Mouse (Mus musculus) hindbrain, embryonic 12.5 days (tissue): ENCODE results near the gene Olfr1120. TPM values are rescaled to one million over a fixed set of nuclear protein-coding genes. Genes with fewer than 3 reads are reported as not detected.
"Not testable (repeated sequence)": the region's sequence is repeated elsewhere in the genome, so short reads cannot be mapped to it uniquely, and the experiment has no call there.

Experiments
- ATAC-seq: fragments of 200-750 bp; cut with Nextera tagmentation; 2 replicates; pipeline ENCODE4 v1.8.0; 2017; ENCODE audit warnings: moderate TSS enrichment; ENCODE audit not compliant: low FRiP score
- H3K27ac ChIP-seq: fragments of 300-500 bp; sonication (generic); 2 replicates; pipeline ENCODE4 v1.5.1; 2016; ENCODE audit warnings: mild to moderate bottlenecking
- H3K27me3 ChIP-seq: fragments of 300-500 bp; sonication (generic); 2 replicates; pipeline ENCODE4 v1.6.1; 2016; ENCODE audit warnings: mild to moderate bottlenecking
- H3K36me3 ChIP-seq: fragments of 300-500 bp; sonication (generic); 2 replicates; pipeline ENCODE4 v1.6.1; 2016; ENCODE audit warnings: mild to moderate bottlenecking
- H3K4me1 ChIP-seq: fragments of 300-500 bp; sonication (generic); 2 replicates; pipeline ENCODE4 v1.6.1; 2016
- H3K4me2 ChIP-seq: fragments of 300-500 bp; sonication (generic); replicated peaks from 2 replicates; pipeline ENCODE4 v1.6.1; 2016; ENCODE audit warnings: mild to moderate bottlenecking
- H3K4me3 ChIP-seq: fragments of 300-500 bp; sonication (generic); 2 replicates; pipeline ENCODE4 v1.5.1; 2016; ENCODE audit warnings: mild to moderate bottlenecking
- H3K9ac ChIP-seq: fragments of 300-500 bp; sonication (generic); 2 replicates; pipeline ENCODE4 v1.6.1; 2016; ENCODE audit warnings: mild to moderate bottlenecking, moderate library complexity
- H3K9me3 ChIP-seq: fragments of 300-500 bp; sonication (generic); replicated peaks from 2 replicates; pipeline ENCODE4 v1.6.1; 2016; ENCODE audit warnings: mild to moderate bottlenecking
- WGBS: fragments of 180-500 bp; shearing (Covaris S2); methylation state at CpG from one replicate; pipeline ENCODE4 v1.1.7; 2016; 5-methylcytosine and 5-hydroxymethylcytosine counted together
- polyA plus RNA-seq: library from polyadenylated mRNA; unstranded; fragments of >200 nt; fragmentation: Nextera tagmentation; extraction: Ambion mirVana; gene quantifications from 2 replicates; pipeline ENCODE4 v1.2.1, GENCODE M21; 2016

Olfr1120 gene
- polyA plus RNA-seq: not detected in 2 replicates

- WGBS: 65% methylated on average over 2 of the region's 2 CpGs
- Histone ChIP-seq H3K4me1 (no peaks in the 10 kb centered on the region), H3K36me3 (no peaks in the 10 kb centered on the region), H3K4me2 (no peak within 1 kb of the TSS), H3K9ac (no peak within 1 kb of the TSS), H3K4me3 (no peak within 1 kb of the TSS), H3K9me3 (no peaks in the 10 kb centered on the region), H3K27ac (no peak within 1 kb of the TSS), H3K27me3 (no peaks in the 10 kb centered on the region)
- ATAC-seq: no peak
These were observed at the start of gene Olfr1120 for GRCm38 (mm10) chr2:87354515-87354914. Gene Olfr1120, plus strand, starts transcription at chr2:87354815.

GRCm38 (mm10) chr2:87307281-87307680, 47.3 kb upstream of the Olfr1120 start, which contains the start of gene Olfr1118:
Gene Olfr1118, plus strand, starts transcription at chr2:87307581.
- Histone ChIP-seq H3K4me1 (no peaks in the 10 kb centered on the region), H3K9ac (no peak within 1 kb of the TSS), H3K4me2 (no peak within 1 kb of the TSS), H3K27ac (no peak within 1 kb of the TSS), H3K9me3 (no peaks in the 10 kb centered on the region), H3K4me3 (no peak within 1 kb of the TSS), H3K27me3 (no peaks in the 10 kb centered on the region), H3K36me3 (no peaks in the 10 kb centered on the region)
- ATAC-seq: no peak
- 87% methylated on average over 1 of the region's 1 CpGs for WGBS

- not testable (repeated sequence) for H3K36me3 ChIP-seq, H3K4me1 ChIP-seq, H3K4me2 ChIP-seq, H3K9ac ChIP-seq, H3K4me3 ChIP-seq, H3K27ac ChIP-seq, H3K27me3 ChIP-seq, ATAC-seq, H3K9me3 ChIP-seq
- 83% methylated on average over 2 of the region's 2 CpGs for WGBS
These were observed 5.5 kb downstream of the Olfr1120 start for GRCm38 (mm10) chr2:87360121-87360520.

GRCm38 (mm10) chr2:87369595-87369994, 15.0 kb downstream of the Olfr1120 start, which contains the start of gene Olfr1121:
Gene Olfr1121, plus strand, starts transcription at chr2:87369895.
- 36% methylated on average over 1 of the region's 1 CpGs for WGBS
- Histone ChIP-seq H3K4me1 (no peaks in the 10 kb centered on the region), H3K9ac (no peak within 1 kb of the TSS), H3K36me3 (no peaks in the 10 kb centered on the region), H3K4me2 (no peak within 1 kb of the TSS), H3K9me3 (no peaks in the 10 kb centered on the region), H3K27ac (no peak within 1 kb of the TSS), H3K4me3 (no peak within 1 kb of the TSS), H3K27me3 (no peaks in the 10 kb centered on the region)
- no peak for ATAC-seq

- no peak overlapping the region for H3K4me2 ChIP-seq
- 89% methylated on average over 4 of the region's 4 CpGs for WGBS
These were observed 17.1 kb downstream of the Olfr1120 start for GRCm38 (mm10) chr2:87371726-87372125.

GRCm38 (mm10) chr2:87383935-87384334, 29.3 kb downstream of the Olfr1120 start:
- no peaks in the 10 kb centered on the region for H3K36me3 ChIP-seq
- no peak overlapping the region for H3K4me2 ChIP-seq
- no peak overlapping the region for H3K4me3 ChIP-seq
- H3K9ac ChIP-seq: no peak overlapping the region
- H3K9me3 ChIP-seq: no peaks in the 10 kb centered on the region
- no peak overlapping the region for H3K27ac ChIP-seq
- H3K4me1 ChIP-seq: no peaks in the 10 kb centered on the region
- H3K27me3 ChIP-seq: no peaks in the 10 kb centered on the region
- ATAC-seq: no peak
- 90% methylated on average over 2 of the region's 2 CpGs for WGBS

More at GRCm38 (mm10) chr2:87371726-87372125, 17.1 kb downstream of the Olfr1120 start:
- Histone ChIP-seq H3K4me1 (no peaks in the 10 kb centered on the region), H3K4me3 (no peak overlapping the region), H3K9me3 (no peaks in the 10 kb centered on the region), H3K27me3 (no peaks in the 10 kb centered on the region), H3K9ac (no peak overlapping the region), H3K36me3 (no peaks in the 10 kb centered on the region), H3K27ac (no peak overlapping the region)
- ATAC-seq: no peak

GRCm38 (mm10) chr2:87385549-87385948, 30.9 kb downstream of the Olfr1120 start, which contains the start of gene Olfr1122:
Gene Olfr1122, plus strand, starts transcription at chr2:87385849.
- 91% methylated on average over 2 of the region's 2 CpGs for WGBS
- no peak for ATAC-seq
- Histone ChIP-seq H3K4me3 (no peak within 1 kb of the TSS), H3K9ac (no peak within 1 kb of the TSS), H3K27ac (no peak within 1 kb of the TSS), H3K27me3 (no peaks in the 10 kb centered on the region), H3K9me3 (no peaks in the 10 kb centered on the region), H3K4me1 (no peaks in the 10 kb centered on the region), H3K4me2 (no peak within 1 kb of the TSS), H3K36me3 (no peaks in the 10 kb centered on the region)

- 89% methylated on average over 5 of the region's 5 CpGs for WGBS
- not testable (repeated sequence) for H3K4me2 ChIP-seq, H3K27me3 ChIP-seq, H3K4me3 ChIP-seq, H3K27ac ChIP-seq, H3K4me1 ChIP-seq, H3K9me3 ChIP-seq, H3K9ac ChIP-seq, H3K36me3 ChIP-seq
- ATAC-seq: peak; percentile 38; the same call in 1 of the 2 replicates
These were observed 39.0 kb downstream of the Olfr1120 start for GRCm38 (mm10) chr2:87393605-87394004.

- not testable (repeated sequence) for ATAC-seq, H3K4me3 ChIP-seq, H3K27me3 ChIP-seq, H3K4me1 ChIP-seq, H3K36me3 ChIP-seq, H3K27ac ChIP-seq, H3K9me3 ChIP-seq, H3K4me2 ChIP-seq, H3K9ac ChIP-seq
- WGBS: 84% methylated on average over 7 of the region's 7 CpGs
These were observed 40.1 kb downstream of the Olfr1120 start for GRCm38 (mm10) chr2:87394686-87395085.

Other genes with a start within 250 kb of the Olfr1120 start
- not detected in 2 replicates for gene Olfr259, start 240.2 kb upstream of the Olfr1120 start, polyA plus RNA-seq
- gene Olfr1110, start 214.5 kb upstream of the Olfr1120 start, polyA plus RNA-seq: not detected in 2 replicates
- gene Olfr1111, start 202.2 kb upstream of the Olfr1120 start, polyA plus RNA-seq: not detected in 2 replicates
- not detected in 2 replicates for gene Olfr1112, start 167.0 kb upstream of the Olfr1120 start, polyA plus RNA-seq
- gene Olfr1113, start 145.8 kb upstream of the Olfr1120 start, polyA plus RNA-seq: not detected in 2 replicates
- not detected in 2 replicates for gene Olfr1115, start 106.8 kb upstream of the Olfr1120 start, polyA plus RNA-seq
- not detected in 2 replicates for gene Olfr1116, start 87.3 kb upstream of the Olfr1120 start, polyA plus RNA-seq
- gene Olfr1118, start 47.2 kb upstream of the Olfr1120 start, polyA plus RNA-seq: not detected in 2 replicates
- gene Olfr1121, start 15.1 kb downstream of the Olfr1120 start, polyA plus RNA-seq: not detected in 2 replicates
- not detected in 2 replicates for gene Olfr1122, start 31.0 kb downstream of the Olfr1120 start, polyA plus RNA-seq
- not detected in 2 replicates for gene Olfr1123, start 61.8 kb downstream of the Olfr1120 start, polyA plus RNA-seq
- gene Olfr1124, start 75.5 kb downstream of the Olfr1120 start, polyA plus RNA-seq: 0.12 TPM in 1 of 2 replicates, not detected in the other
- not detected in 2 replicates for gene Olfr1126, start 99.1 kb downstream of the Olfr1120 start, polyA plus RNA-seq
- not detected in 2 replicates for gene Pramel7, start 142.3 kb downstream of the Olfr1120 start, polyA plus RNA-seq
- not detected in 2 replicates for gene Pramel6, start 151.8 kb downstream of the Olfr1120 start, polyA plus RNA-seq
- gene Olfr153, start 177.0 kb downstream of the Olfr1120 start, polyA plus RNA-seq: not detected in 2 replicates
- gene Olfr1128, start 190.7 kb downstream of the Olfr1120 start, polyA plus RNA-seq: not detected in 2 replicates
- gene Olfr1129, start 219.1 kb downstream of the Olfr1120 start, polyA plus RNA-seq: not detected in 2 replicates